Mouse (Mus musculus) heart, postnatal 0 days (tissue): Measurements from ENCODE around the gene Btnl2. TPM values are rescaled to one million over a fixed set of nuclear protein-coding genes. Genes with fewer than 3 reads are reported as not detected.

Source experiments
- ATAC-seq: fragments of 200-750 bp; cut with Nextera tagmentation; 2 replicates; pipeline ENCODE4 v1.8.0; 2017; ENCODE audit warnings: low read depth, moderate number of reproducible peaks, moderate library complexity; ENCODE audit not compliant: insufficient read depth
- DNase-seq: peaks from one replicate; pipeline ENCODE4 v3.0.0-alpha.2; 2016; ENCODE audit warnings: low spot score
- H3K27ac ChIP-seq: fragments of 300-500 bp; sonication (generic); 2 replicates; pipeline ENCODE4 v1.5.1; 2014; ENCODE audit warnings: low read depth, mild to moderate bottlenecking
- H3K27me3 ChIP-seq: fragments of 300-500 bp; sonication (generic); 2 replicates; pipeline ENCODE4 v1.6.1; 2014; ENCODE audit warnings: low read length, mixed read lengths; ENCODE audit not compliant: control insufficient read depth, insufficient read depth
- H3K36me3 ChIP-seq: fragments of 300-500 bp; sonication (generic); replicated peaks from 2 replicates; pipeline ENCODE4 v1.6.1; 2014; ENCODE audit warnings: low read length, mixed read lengths; ENCODE audit not compliant: control insufficient read depth, insufficient read depth
- H3K4me1 ChIP-seq: fragments of 300-500 bp; sonication (generic); 2 replicates; pipeline ENCODE4 v1.6.1; 2014; ENCODE audit warnings: antibody characterized with exemption; ENCODE audit not compliant: control insufficient read depth, insufficient read depth
- H3K4me2 ChIP-seq: fragments of 300-500 bp; sonication (generic); 2 replicates; pipeline ENCODE4 v1.6.1; 2014; ENCODE audit warnings: low read depth, mild to moderate bottlenecking, low read length, moderate library complexity
- H3K4me3 ChIP-seq: fragments of 300-500 bp; sonication (generic); 2 replicates; pipeline ENCODE4 v1.5.1; 2014; ENCODE audit warnings: low read depth, low read length
- H3K9ac ChIP-seq: fragments of 300-500 bp; sonication (generic); replicated peaks from 2 replicates; pipeline ENCODE4 v1.6.1; 2014; ENCODE audit warnings: low read depth, low read length, mixed read lengths
- H3K9me3 ChIP-seq: fragments of 300-500 bp; sonication (generic); replicated peaks from 2 replicates; pipeline ENCODE4 v1.6.1; 2016; ENCODE audit warnings: low read length; ENCODE audit not compliant: control insufficient read depth
- CTCF ChIP-seq: IDR thresholded peaks from 2 replicates; pipeline ENCODE4 v1.5.1; 2016; ENCODE audit warnings: antibody characterized with exemption, control low read depth, low read depth
- EP300 ChIP-seq: IDR thresholded peaks from 2 replicates; pipeline ENCODE4 v1.6.1; 2016; ENCODE audit warnings: antibody characterized with exemption, low read depth
- WGBS: fragments of 180-500 bp; shearing (Covaris S2); extraction: QIAGEN DNeasy Blood & Tissue Kit; methylation state at CpG from one replicate; pipeline ENCODE4 v1.1.7; 2014; 5-methylcytosine and 5-hydroxymethylcytosine counted together
- polyA plus RNA-seq: library from polyadenylated mRNA; unstranded; fragments of >200 nt; fragmentation: Nextera tagmentation; extraction: Ambion mirVana; gene quantifications from 2 replicates; pipeline ENCODE4 v1.2.1, GENCODE M21; 2015
- total RNA-seq: library from RNA; depleted of rRNA; stranded (reverse); fragments of >200 nt; gene quantifications from 2 replicates; pipeline ENCODE4 v1.2.3, GENCODE M21; 2014; ENCODE audit warnings: low replicate concordance

The Btnl2 gene
- total and polyA plus RNA-seq, 2 experiments from 2014 or later, result not detected

- no peak overlapping the region for H3K4me3 ChIP-seq
- 4% methylated on average over 4 of the region's 4 CpGs for WGBS
- ATAC-seq, result no peak
- no peaks in the 10 kb centered on the region for H3K9me3 ChIP-seq
- no peaks in the 10 kb centered on the region for H3K36me3 ChIP-seq
- peak; percentile 86 for TF ChIP-seq CTCF
- TF ChIP-seq EP300, result no peak
- no peak overlapping the region for H3K9ac ChIP-seq
- H3K4me2 ChIP-seq, result no peak overlapping the region
- DNase-seq, result peak; percentile 16
- peaks cover 5% of the 10 kb centered on the region; the same call in 1 of the 2 replicates for H3K27me3 ChIP-seq
- H3K27ac ChIP-seq, result no peak overlapping the region
- H3K4me1 ChIP-seq, result no peaks in the 10 kb centered on the region
Observed at GRCm38 (mm10) chr17:34349429-34349828, 5.2 kb upstream of the Btnl2 start.

- Histone ChIP-seq H3K4me2 (no peak overlapping the region), H3K36me3 (no peaks in the 10 kb centered on the region), H3K4me3 (no peak overlapping the region), H3K9me3 (no peaks in the 10 kb centered on the region), H3K9ac (no peak overlapping the region), H3K27ac (no peak overlapping the region), H3K4me1 (no peaks in the 10 kb centered on the region), H3K27me3 (peaks cover 5% of the 10 kb centered on the region; the same call in 1 of the 2 replicates)
- no peak for DNase-seq
- WGBS, result 58% methylated on average over 1 of the region's 1 CpGs
- TF ChIP-seq CTCF, result no peak
- no peak for TF ChIP-seq EP300
- ATAC-seq, result no peak
Observed at GRCm38 (mm10) chr17:34354940-34355339, 318 bp downstream of the Btnl2 start.

GRCm38 (mm10) chr17:34362954-34363546 is 8.4 kb downstream of the Btnl2 start:
- ATAC-seq, result no peak
- WGBS, result 76% methylated on average over 15 of the region's 15 CpGs

GRCm38 (mm10) chr17:34363676-34364310 is 9.2 kb downstream of the Btnl2 start:
- ATAC-seq, result no peak
- DNase-seq, result no peak
- H3K36me3 ChIP-seq, result no peaks in the 10 kb centered on the region
- H3K9me3 ChIP-seq, result no peaks in the 10 kb centered on the region
- no peaks in the 10 kb centered on the region for H3K4me1 ChIP-seq
- H3K4me2 ChIP-seq, result no peak overlapping the region
- no peak overlapping the region for H3K27ac ChIP-seq
- no peak overlapping the region for H3K4me3 ChIP-seq
- no peak for TF ChIP-seq EP300
- TF ChIP-seq CTCF, result no peak
- no peak overlapping the region for H3K9ac ChIP-seq
- H3K27me3 ChIP-seq, result no peaks in the 10 kb centered on the region
- 76% methylated on average over 3 of the region's 3 CpGs for WGBS

More at GRCm38 (mm10) chr17:34362954-34363546, 8.4 kb downstream of the Btnl2 start:
- H3K4me2 ChIP-seq, result no peak overlapping the region
- no peak for TF ChIP-seq EP300
- TF ChIP-seq CTCF, result no peak
- H3K36me3 ChIP-seq, result no peaks in the 10 kb centered on the region
- DNase-seq, result no peak
- no peak overlapping the region for H3K27ac ChIP-seq
- no peaks in the 10 kb centered on the region for H3K4me1 ChIP-seq
- no peak overlapping the region for H3K4me3 ChIP-seq
- no peaks in the 10 kb centered on the region for H3K9me3 ChIP-seq
- no peaks in the 10 kb centered on the region for H3K27me3 ChIP-seq
- no peak overlapping the region for H3K9ac ChIP-seq

GRCm38 (mm10) chr17:34365031-34365430 is 10.4 kb downstream of the Btnl2 start:
- ATAC-seq (no peak), DNase-seq (no peak)
- Histone ChIP-seq H3K27me3 (no peaks in the 10 kb centered on the region), H3K4me3 (no peak overlapping the region), H3K9ac (no peak overlapping the region), H3K4me1 (no peaks in the 10 kb centered on the region), H3K36me3 (no peaks in the 10 kb centered on the region), H3K4me2 (no peak overlapping the region), H3K27ac (no peak overlapping the region), H3K9me3 (no peaks in the 10 kb centered on the region)
- WGBS, result 66% methylated on average over 10 of the region's 10 CpGs
- TF ChIP-seq CTCF, result no peak
- no peak for TF ChIP-seq EP300
